Mouse (Mus musculus) liver, embryonic 14.5 days (tissue): Measurements from ENCODE around the gene Gusb.

ENCODE experiments used
- CTCF ChIP-seq: IDR thresholded peaks from 2 replicates; pipeline ENCODE4 v1.5.1; 2016; ENCODE audit warnings: antibody characterized with exemption, low read depth, control low read depth
- EP300 ChIP-seq: IDR thresholded peaks from 2 replicates; pipeline ENCODE4 v1.6.1; 2016; ENCODE audit warnings: antibody characterized with exemption, low read depth

GRCm38 (mm10) chr5:129940281-129940680 lies 62.6 kb downstream of the Gusb start:
- TF ChIP-seq CTCF (no peak), EP300 (no peak)
